Mouse (Mus musculus) bone marrow macrophage, adult 2 months (primary cell): ENCODE measurements around the gene Fsd1l. TPM values are rescaled to one million over a fixed set of nuclear protein-coding genes. Genes with fewer than 3 reads are reported as not detected.

ENCODE experiments used
- H3K27ac ChIP-seq: 2 replicates; pipeline ENCODE4 v1.5.1; 2012; ENCODE audit warnings: low read depth, low read length; ENCODE audit not compliant: insufficient read depth
- H3K4me1 ChIP-seq: 2 replicates; pipeline ENCODE4 v1.6.1; 2012; ENCODE audit warnings: low read length; ENCODE audit not compliant: control insufficient read depth, insufficient read depth
- H3K4me3 ChIP-seq: 2 replicates; pipeline ENCODE4 v1.5.1; 2012; ENCODE audit warnings: mild to moderate bottlenecking, low read length, moderate library complexity; ENCODE audit not compliant: insufficient read depth
- CTCF ChIP-seq: IDR thresholded peaks from 2 replicates; pipeline ENCODE4 v1.5.1; 2012; ENCODE audit warnings: low read depth, mild to moderate bottlenecking, low read length, moderate library complexity
- POLR2A ChIP-seq: IDR thresholded peaks from 2 replicates; pipeline ENCODE4 v1.6.1; 2012; ENCODE audit warnings: mild to moderate bottlenecking, low read depth, low read length, borderline replicate concordance
- polyA plus RNA-seq: library from polyadenylated mRNA; stranded (reverse); fragments of >200 nt; gene quantifications from 2 replicates; pipeline ENCODE4 v1.2.4, GENCODE M21; 2012; ENCODE audit not compliant: missing spikeins, insufficient read depth, insufficient read length

Gene Fsd1l
- 3.8 and 4.1 TPM in 2 replicates for polyA plus RNA-seq

DNA sequence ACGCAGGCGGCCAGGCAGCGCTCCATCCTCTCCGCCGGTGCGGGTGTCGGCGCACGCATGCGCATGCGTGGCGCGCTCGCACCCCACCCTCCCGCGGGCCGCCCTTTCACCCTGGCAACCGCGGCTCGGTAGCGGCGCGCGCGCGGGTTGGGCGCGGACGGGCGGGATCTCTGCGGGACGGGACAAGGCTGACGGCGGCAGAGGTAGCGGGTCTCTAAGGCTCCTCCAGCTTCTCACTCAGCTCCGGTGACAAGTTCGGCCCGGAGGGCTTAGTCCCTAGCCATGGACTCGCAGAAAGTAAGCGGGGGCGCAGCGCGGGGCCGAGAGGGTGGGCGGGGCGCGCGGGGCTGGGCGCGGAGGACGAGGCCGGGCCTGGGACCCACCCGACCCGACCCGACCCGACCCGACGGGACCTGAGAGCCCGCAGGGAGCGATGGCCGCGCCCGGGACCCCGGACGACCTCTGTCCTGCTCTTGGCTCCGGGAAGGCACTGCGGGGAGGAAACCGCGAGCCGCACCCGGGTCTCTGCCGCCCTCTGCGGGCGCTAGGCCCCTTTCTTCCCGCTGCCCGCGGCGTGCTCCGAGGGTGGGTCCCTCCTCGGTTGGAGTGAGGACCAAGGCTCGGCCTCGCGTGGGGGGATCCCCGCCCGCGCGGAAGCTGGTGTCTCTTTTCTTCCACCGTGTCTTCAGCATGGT lies at the start of gene Fsd1l:
Gene Fsd1l, plus strand, starts transcription at position 156 of the 695 bp plus-strand sequence.
- no peaks in the 10 kb centered on the region; the same call in 1 of the 2 replicates for H3K4me1 ChIP-seq
- peak within 1 kb of the TSS; percentile 88 for H3K4me3 ChIP-seq
- H3K27ac ChIP-seq: no peak within 1 kb of the TSS
- TF ChIP-seq CTCF (no peak), POLR2A (no peak)

DNA sequence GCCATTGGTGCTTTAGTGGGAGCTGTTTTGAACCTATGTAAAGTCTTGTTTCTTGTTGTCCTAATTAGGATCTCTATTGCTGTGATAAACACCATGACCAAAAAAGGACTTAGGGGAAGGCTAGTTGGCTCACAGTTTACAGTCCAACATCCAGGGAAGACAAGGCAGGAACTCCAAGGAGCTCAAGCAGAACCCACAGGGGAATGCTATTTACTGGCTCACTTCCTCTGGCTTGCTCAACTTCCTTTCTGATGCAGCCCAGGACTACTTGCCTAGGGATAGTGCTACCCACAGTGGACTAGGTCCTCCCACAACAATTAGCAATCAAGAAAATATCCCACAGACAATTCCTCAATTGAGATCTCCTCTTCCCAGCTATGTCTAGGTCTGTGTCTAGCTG lies 43.6 kb upstream of the Fsd1l start:
- Histone ChIP-seq H3K27ac (no peak overlapping the region), H3K4me1 (0 out of 2 replicates have a peak, but pooled peaks cover 2% of the 10 kb centered on the region), H3K4me3 (no peak overlapping the region)
- TF ChIP-seq POLR2A: no peak
- TF ChIP-seq CTCF: no peak

DNA sequence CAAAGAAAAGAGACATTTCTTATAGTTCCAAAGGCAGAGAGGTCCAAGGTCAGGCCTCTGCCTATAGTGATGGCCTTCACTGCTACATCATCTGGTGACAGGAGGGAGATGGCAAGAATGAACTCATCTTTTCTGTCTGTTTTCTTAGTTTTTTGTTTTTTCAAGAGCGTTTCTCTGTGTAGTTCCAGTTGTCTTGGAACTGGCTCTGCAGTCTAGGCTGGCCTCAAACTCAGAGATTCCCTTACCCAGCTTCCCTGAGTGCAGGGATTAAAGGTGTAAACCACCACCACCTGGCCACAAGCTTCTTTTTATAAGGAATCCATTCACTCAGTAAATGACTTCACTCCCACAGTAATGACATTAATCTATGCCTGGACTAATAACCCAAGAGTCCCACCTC lies 42.3 kb upstream of the Fsd1l start:
- Histone ChIP-seq H3K4me1 (0 out of 2 replicates have a peak, but pooled peaks cover 2% of the 10 kb centered on the region), H3K4me3 (no peak overlapping the region), H3K27ac (no peak overlapping the region)
- TF ChIP-seq CTCF (no peak), POLR2A (no peak)

DNA sequence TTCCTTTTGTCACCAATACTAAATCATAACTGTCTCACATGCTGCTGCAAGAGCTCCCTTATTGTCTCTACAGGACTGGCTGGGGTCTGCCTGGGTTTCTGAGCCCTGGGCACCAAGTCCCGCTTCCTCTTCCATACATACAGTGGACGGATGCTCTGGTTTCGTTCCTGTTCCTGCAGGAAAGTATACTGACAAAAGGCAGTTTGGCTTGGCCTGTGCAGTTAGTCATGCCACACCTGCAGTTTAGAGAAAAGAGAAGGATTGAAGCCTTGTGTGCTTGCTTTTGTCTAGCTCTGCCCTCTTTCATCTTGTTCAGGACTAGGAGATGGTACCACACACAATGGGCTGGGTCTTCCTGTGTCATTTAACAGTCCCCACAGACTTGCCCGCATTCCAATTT lies 41.8 kb upstream of the Fsd1l start:
- no peak overlapping the region for H3K4me3 ChIP-seq
- H3K4me1 ChIP-seq: 0 out of 2 replicates have a peak, but pooled peaks cover 2% of the 10 kb centered on the region
- TF ChIP-seq POLR2A: no peak
- no peak for TF ChIP-seq CTCF
- no peak overlapping the region for H3K27ac ChIP-seq

DNA sequence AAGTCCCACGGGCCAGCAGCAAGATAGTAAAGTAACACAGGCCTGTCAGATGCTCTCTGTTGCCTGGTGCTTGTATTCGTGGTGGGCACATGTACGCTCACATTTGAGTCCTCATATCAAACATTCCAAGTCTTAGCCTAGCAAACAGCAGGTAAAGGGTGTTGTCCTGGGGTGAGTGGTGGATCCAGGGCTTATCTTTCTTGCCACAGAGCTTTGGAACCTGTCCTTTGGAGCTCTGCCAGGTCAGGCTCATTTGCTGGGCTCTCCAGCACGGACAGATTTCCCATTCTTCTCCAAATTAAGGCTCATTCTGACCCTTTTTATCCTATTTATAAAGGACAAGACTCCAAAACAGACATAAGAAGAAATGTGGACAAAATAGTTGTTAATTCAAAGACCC lies 41.1 kb upstream of the Fsd1l start:
- no peak overlapping the region for H3K4me3 ChIP-seq
- 0 out of 2 replicates have a peak, but pooled peaks cover 2% of the 10 kb centered on the region for H3K4me1 ChIP-seq
- no peak overlapping the region for H3K27ac ChIP-seq
- TF ChIP-seq POLR2A (no peak), CTCF (no peak)

DNA sequence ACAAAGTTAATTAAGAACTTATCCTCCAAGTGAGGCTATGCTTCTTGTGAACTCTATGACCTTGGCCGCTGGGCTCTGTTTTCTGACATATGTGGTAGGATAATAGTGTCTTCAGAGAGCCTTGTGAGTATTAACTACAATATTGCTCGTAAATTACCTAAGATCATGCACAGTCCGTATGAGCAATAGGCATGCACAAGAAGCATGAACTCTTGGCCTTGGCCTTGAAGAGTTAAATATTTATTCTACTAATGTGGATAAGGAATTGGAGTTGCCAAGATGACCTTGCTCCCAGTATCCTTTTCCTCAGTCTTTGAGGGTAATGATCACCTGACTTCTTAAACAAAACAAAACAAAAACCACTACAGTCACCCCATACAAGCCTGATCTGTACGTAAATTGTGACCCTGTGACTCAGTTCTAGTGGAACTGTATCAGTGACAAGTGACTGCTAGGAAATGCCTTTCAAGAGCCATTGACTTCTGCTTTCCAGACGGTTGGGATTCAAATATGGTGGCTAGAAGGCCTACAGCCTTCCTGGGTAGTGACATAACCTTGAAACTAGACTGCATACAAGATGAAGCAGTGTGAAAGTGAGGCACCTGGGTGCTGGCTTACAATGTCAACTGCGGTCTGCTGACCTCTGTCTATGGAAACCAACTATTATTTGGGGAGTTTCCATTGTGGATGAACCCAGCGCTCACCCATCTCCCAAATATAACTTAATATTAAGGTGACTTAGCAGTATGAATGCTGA lies 40.4 kb upstream of the Fsd1l start:
- H3K4me3 ChIP-seq: no peak overlapping the region
- no peak for TF ChIP-seq POLR2A
- no peak for TF ChIP-seq CTCF
- H3K27ac ChIP-seq: no peak overlapping the region
- 0 out of 2 replicates have a peak, but pooled peaks cover 2% of the 10 kb centered on the region for H3K4me1 ChIP-seq

DNA sequence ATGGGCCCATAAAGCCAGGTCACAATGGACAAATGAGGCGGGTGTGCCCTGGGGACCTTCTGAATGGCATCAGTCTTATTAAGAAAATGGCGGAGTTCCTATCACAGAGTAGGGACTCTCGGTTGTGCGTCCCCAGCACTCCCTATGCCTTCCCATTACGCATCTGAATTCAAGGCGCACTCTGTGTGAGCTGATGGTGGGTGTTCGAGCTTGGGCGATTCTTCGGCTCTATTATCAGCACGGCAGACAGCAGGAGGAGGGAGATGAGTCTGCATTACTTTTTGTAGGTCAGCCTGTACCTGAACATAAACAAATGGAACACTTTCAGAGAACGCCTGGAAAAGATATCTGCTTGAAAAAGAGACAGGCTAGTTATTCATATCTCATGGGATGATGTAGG lies 39.7 kb upstream of the Fsd1l start:
- Histone ChIP-seq H3K4me1 (peaks cover 2% of the 10 kb centered on the region; the same call in 1 of the 2 replicates), H3K4me3 (no peak overlapping the region), H3K27ac (no peak overlapping the region)
- TF ChIP-seq POLR2A (no peak), CTCF (no peak)

DNA sequence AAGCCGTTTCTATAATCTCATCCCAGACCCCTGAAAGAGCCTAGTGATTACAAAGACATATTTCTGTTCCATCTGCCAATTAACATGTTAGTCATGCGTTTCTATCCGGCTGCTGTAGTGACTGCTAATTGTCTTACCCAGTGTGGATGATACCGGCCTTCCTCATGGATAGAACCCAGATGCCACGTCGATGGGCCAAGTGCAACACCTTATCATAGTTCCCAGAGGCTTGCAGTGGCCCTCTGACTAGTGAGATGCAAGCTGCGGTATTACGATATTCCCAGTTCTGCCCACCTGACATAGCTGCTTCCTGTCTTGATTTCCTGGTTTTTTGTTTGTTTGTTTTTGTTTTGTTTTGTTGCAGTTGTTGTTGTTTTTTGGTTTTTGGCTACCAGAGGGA lies 39.3 kb upstream of the Fsd1l start:
- TF ChIP-seq POLR2A (no peak), CTCF (no peak)
- Histone ChIP-seq H3K4me3 (no peak overlapping the region), H3K27ac (no peak overlapping the region), H3K4me1 (peaks cover 4% of the 10 kb centered on the region)

DNA sequence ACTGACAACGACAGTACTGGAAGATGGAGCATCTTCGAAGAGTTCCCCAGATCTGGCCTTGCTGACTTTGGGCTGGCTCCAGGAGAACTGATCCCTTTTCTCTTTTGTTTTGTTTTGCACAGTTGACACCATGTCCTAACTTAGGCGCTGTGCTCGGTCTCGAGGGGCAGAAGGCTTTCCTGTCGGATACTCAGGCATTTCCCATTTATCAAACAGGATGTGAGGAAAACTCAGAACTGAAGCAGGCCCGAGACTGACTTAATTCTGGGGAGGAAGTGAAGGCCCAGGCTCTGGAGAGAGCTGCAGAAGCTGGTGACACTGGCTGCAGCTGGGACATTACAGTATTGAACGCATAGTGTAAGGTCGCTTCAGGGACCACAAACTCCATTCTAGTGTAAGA lies 38.9 kb upstream of the Fsd1l start:
- H3K4me3 ChIP-seq: no peak overlapping the region

DNA sequence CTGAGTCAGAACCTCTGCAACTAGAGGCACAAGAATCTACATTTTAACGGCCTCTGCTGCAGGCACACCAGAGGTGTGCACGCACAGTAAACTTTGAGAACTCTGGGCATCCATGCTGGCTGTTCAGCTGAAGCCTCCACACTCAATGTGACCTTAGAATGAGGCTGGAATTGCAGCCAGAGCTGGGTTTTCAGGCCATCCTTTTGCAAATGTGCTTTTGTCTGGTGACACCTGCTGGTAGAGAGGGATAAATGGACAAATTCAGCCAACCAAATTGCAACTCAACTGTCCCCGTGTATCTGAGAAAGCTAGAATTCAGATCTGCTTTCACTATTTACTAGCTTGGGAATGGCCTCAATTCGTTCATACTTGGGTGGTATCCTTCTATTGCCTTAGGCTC lies 37.1 kb upstream of the Fsd1l start:
- TF ChIP-seq CTCF: peak; percentile 25; the same call in 1 of the 2 replicates
- TF ChIP-seq POLR2A: no peak
- Histone ChIP-seq H3K4me1 (peaks cover 8% of the 10 kb centered on the region), H3K27ac (no peak overlapping the region), H3K4me3 (no peak overlapping the region)

More for the DNA sequence above, 38.9 kb upstream of the Fsd1l start:
- H3K4me1 ChIP-seq: peaks cover 8% of the 10 kb centered on the region
- H3K27ac ChIP-seq: no peak overlapping the region
- TF ChIP-seq CTCF: no peak
- TF ChIP-seq POLR2A: no peak
